Mouse (Mus musculus) monocyte, adult 5-6 weeks (primary cell): ENCODE results near the gene Dnajb13. TPM values are rescaled to one million over a fixed set of nuclear protein-coding genes. Genes with fewer than 3 reads are reported as not detected.
A peak's percentile ranks its signal among the peaks of the same experiment; 100 is the strongest.

Source experiments
- ATAC-seq: fragments of 153-309, 156-312 bp; replicated peaks from 2 replicates; pipeline ENCODE4 v1.8.0; 2017; ENCODE audit warnings: mild to moderate bottlenecking; ENCODE audit not compliant: low TSS enrichment, insufficient number of reproducible peaks, severe bottlenecking, poor library complexity, low FRiP score
- total RNA-seq: library from RNA; stranded (forward); fragments of 200-1000, 200-491, 200-594 nt; gene quantifications from 3 replicates; pipeline ENCODE4 v1.2.3, GENCODE M21; 2017

The Dnajb13 gene
- total RNA-seq, 1 experiment from 2014 or later: 3.6 TPM

- peak; percentile 96 for ATAC-seq
Observed at GRCm38 (mm10) chr7:100520663-100521285, 6.0 kb upstream of the Dnajb13 start.

- ATAC-seq: no peak
Observed at GRCm38 (mm10) chr7:100520204-100520603, 5.4 kb upstream of the Dnajb13 start.

GRCm38 (mm10) chr7:100511602-100512001 lies 3.2 kb downstream of the Dnajb13 start:
- no peak for ATAC-seq

- ATAC-seq: peak; percentile 33; the same call in 1 of the 2 replicates
Observed at GRCm38 (mm10) chr7:100508670-100509069, 6.1 kb downstream of the Dnajb13 start.

- ATAC-seq: no peak
Observed at GRCm38 (mm10) chr7:100506494-100506893, 8.3 kb downstream of the Dnajb13 start.

- ATAC-seq: no peak
Observed at GRCm38 (mm10) chr7:100504740-100505487, 9.8 kb downstream of the Dnajb13 start.

GRCm38 (mm10) chr7:100503076-100503475 lies 11.7 kb downstream of the Dnajb13 start:
- ATAC-seq: peak; percentile 20

- 0 out of 2 replicates have a peak, but pooled peaks have one; percentile 4 for ATAC-seq
Observed at GRCm38 (mm10) chr7:100502374-100502922, 12.3 kb downstream of the Dnajb13 start.

- no peak for ATAC-seq
Observed at GRCm38 (mm10) chr7:100501844-100502373, 12.9 kb downstream of the Dnajb13 start.

- ATAC-seq: no peak
Observed at GRCm38 (mm10) chr7:100501027-100501843, 13.5 kb downstream of the Dnajb13 start.

- no peak for ATAC-seq
Observed at GRCm38 (mm10) chr7:100500276-100500977, 14.3 kb downstream of the Dnajb13 start.

GRCm38 (mm10) chr7:100499465-100499864 lies 15.3 kb downstream of the Dnajb13 start:
- no peak for ATAC-seq

GRCm38 (mm10) chr7:100497982-100498381 lies 16.8 kb downstream of the Dnajb13 start:
- ATAC-seq: no peak

- no peak for ATAC-seq
Observed at GRCm38 (mm10) chr7:100497402-100497801, 17.4 kb downstream of the Dnajb13 start.

GRCm38 (mm10) chr7:100496791-100497190 lies 18.0 kb downstream of the Dnajb13 start:
- ATAC-seq: no peak

GRCm38 (mm10) chr7:100496371-100496770 lies 18.4 kb downstream of the Dnajb13 start:
- ATAC-seq: no peak

GRCm38 (mm10) chr7:100495581-100496251 lies 19.0 kb downstream of the Dnajb13 start:
- ATAC-seq: peak; percentile 75

GRCm38 (mm10) chr7:100495042-100495441 lies 19.7 kb downstream of the Dnajb13 start:
- ATAC-seq: no peak
